Mouse (Mus musculus): ENCODE data around the gene Spata46.

DNA sequence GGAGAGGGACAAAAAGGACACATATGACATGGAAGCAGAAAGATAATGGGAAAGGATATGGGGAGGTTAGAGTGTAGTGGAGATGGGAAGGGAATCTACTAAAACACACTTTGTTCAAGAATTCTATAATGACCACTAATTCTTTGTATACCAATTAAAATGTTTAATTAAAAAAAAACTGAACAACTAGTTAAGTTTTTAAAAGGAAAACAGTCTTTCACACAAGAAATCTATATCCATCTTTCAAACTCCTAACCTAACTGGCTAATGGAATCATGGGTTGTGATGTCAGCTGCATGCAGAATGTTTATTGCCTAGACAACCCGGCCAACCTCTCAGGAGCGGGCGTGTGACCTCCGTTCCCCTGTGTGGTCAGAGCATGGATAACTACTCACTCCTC, at the start of gene Spata46:
- TF ChIP-seq CHD2 (IDR thresholded peaks at IDR 0.05; ENCODE audit: low read depth, low read length) (no peak), ZC3H11A (IDR thresholded peaks at IDR 0.05; ENCODE audit: borderline replicate concordance, low read depth, low read length) (no peak), MAFK (IDR thresholded peaks at IDR 0.05; ENCODE audit: insufficient read depth, low read depth, low read length) (no peak), HCFC1 (IDR thresholded peaks at IDR 0.05; ENCODE audit: borderline replicate concordance, insufficient read depth, low read length) (no peak)

Measured in ES-E14 (cell line).